Mouse (Mus musculus): ENCODE measurements around the gene BC067074.
"Not testable (repeated sequence)": the region's sequence is repeated elsewhere in the genome, so short reads cannot be mapped to it uniquely, and the experiment has no call there.

Gene BC067074

GRCm38 (mm10) chr13:113379766-113380309, 86.9 kb downstream of the BC067074 start:
- DNase-seq: no peak

- no peak for DNase-seq
Measured at GRCm38 (mm10) chr13:113381710-113382109, 88.8 kb downstream of the BC067074 start.

GRCm38 (mm10) chr13:113382201-113382600, 89.2 kb downstream of the BC067074 start:
- no peak for DNase-seq

- not testable (repeated sequence) for DNase-seq
Measured at GRCm38 (mm10) chr13:113382770-113383169, 89.8 kb downstream of the BC067074 start.

- no peak for DNase-seq
Measured at GRCm38 (mm10) chr13:113393386-113393785, 100.4 kb downstream of the BC067074 start.

GRCm38 (mm10) chr13:113394591-113394990, 101.6 kb downstream of the BC067074 start:
- no peak for DNase-seq

GRCm38 (mm10) chr13:113397006-113397520, 104.1 kb downstream of the BC067074 start:
- DNase-seq: no peak

- DNase-seq: no peak
Measured at GRCm38 (mm10) chr13:113401373-113402010, 108.5 kb downstream of the BC067074 start.

- no peak for DNase-seq
Measured at GRCm38 (mm10) chr13:113403706-113404105, 110.7 kb downstream of the BC067074 start.

- DNase-seq: no peak
Measured at GRCm38 (mm10) chr13:113404172-113404571, 111.2 kb downstream of the BC067074 start.

GRCm38 (mm10) chr13:113409941-113410340, 117.0 kb downstream of the BC067074 start:
- no peak for DNase-seq

- DNase-seq: no peak
Measured at GRCm38 (mm10) chr13:113415527-113415926, 122.6 kb downstream of the BC067074 start.

- DNase-seq: no peak
Measured at GRCm38 (mm10) chr13:113416986-113417385, 124.0 kb downstream of the BC067074 start.

- peak; percentile 68 for DNase-seq
Measured at GRCm38 (mm10) chr13:113417757-113418483, 125.0 kb downstream of the BC067074 start.

- DNase-seq: no peak
Measured at GRCm38 (mm10) chr13:113418632-113419031, 125.7 kb downstream of the BC067074 start.

- no peak for DNase-seq
Measured at GRCm38 (mm10) chr13:113421472-113421871, 128.5 kb downstream of the BC067074 start.

- DNase-seq: no peak
Measured at GRCm38 (mm10) chr13:113423825-113424224, 130.9 kb downstream of the BC067074 start.

- no peak for DNase-seq
Measured at GRCm38 (mm10) chr13:113425907-113426306, 132.9 kb downstream of the BC067074 start.

Measured in lung, postnatal 10 days (tissue).